Mouse (Mus musculus): ENCODE data around the gene Flt1. TPM values are rescaled to one million over a fixed set of nuclear protein-coding genes. Genes with fewer than 3 reads are reported as not detected.

The Flt1 gene
- 23.4 and 25.8 TPM in 2 replicates for polyA plus RNA-seq (2011; ENCODE audit: insufficient read depth, insufficient read length, low read depth, missing spikeins)

DNA sequence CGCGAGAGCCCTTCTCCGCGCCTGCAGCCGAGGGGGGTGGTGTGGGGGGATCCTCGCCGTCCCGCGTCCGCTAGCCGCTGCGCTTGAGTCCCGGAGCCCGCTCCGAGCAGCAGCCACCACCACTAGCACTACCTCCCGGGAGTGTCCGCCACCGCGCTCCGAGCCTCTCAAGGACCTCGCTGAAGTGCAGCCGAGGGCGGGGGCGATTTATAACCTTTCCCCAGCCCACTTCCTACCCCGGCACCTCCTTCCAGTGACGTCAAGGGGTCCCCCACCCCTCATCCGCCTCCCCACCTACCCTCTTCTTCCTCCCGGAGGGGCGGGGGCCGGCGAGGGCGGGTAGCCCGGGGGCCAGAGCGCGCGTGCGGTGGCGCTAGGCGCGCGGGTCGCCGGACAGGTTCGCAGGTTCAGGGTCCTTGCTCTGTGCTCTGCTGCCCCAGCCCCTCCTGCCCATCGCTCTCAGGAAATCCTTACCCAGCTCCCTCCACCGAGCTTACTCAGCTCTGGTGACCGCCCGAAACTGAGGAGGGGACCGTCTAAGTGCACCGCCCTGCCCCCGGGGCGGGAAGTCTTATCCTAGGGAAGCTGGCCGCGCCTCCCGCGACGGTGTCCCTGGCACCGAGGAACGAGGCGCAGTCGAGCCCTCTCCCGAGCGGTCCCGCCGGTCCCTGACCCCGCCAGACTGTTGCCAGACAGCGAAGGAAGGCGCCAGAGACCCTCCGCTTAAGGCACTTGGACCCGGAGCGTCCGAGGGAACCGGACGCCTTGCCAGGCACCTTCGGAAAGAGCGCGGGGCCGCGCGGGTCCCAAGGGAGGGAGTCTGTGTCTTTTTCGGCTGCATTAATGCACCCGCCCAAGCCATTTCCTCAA, at the start of gene Flt1:
TSS of gene Flt1 (minus strand) at position 181 of the 870 bp plus-strand sequence.
- TF ChIP-seq EP300 (IDR thresholded peaks at IDR 0.05; ENCODE audit: insufficient read depth, low read depth, low read length): no peak
- TF ChIP-seq POLR2A (IDR thresholded peaks at IDR 0.05; ENCODE audit: insufficient read depth, low read length): no peak
- no peak for TF ChIP-seq CTCF (IDR thresholded peaks at IDR 0.05; ENCODE audit: low read depth, low read length)
- no peaks in the 10 kb centered on the region for H3K36me3 ChIP-seq (ENCODE audit: control insufficient read depth, insufficient read depth, low read length, poor library complexity, severe bottlenecking)
- no peaks in the 10 kb centered on the region for H3K4me1 ChIP-seq (ENCODE audit: control insufficient read depth, insufficient read depth, low read length)
- H3K27ac ChIP-seq (ENCODE audit: insufficient read depth, low read length): no peak within 1 kb of the TSS
- H3K9ac ChIP-seq (ENCODE audit: low read depth, poor library complexity, severe bottlenecking): peak within 1 kb of the TSS; percentile 21
- peaks cover 34% of the 10 kb centered on the region for H3K27me3 ChIP-seq (ENCODE audit: control insufficient read depth, insufficient read depth, low read length, poor library complexity, severe bottlenecking)
- H3K9me3 ChIP-seq (replicated peaks; ENCODE audit: control insufficient read depth, insufficient read depth, low read length, poor library complexity, severe bottlenecking): no peaks in the 10 kb centered on the region
- peak within 1 kb of the TSS; percentile 62 for H3K4me3 ChIP-seq (ENCODE audit: low read depth, low read length)

DNA sequence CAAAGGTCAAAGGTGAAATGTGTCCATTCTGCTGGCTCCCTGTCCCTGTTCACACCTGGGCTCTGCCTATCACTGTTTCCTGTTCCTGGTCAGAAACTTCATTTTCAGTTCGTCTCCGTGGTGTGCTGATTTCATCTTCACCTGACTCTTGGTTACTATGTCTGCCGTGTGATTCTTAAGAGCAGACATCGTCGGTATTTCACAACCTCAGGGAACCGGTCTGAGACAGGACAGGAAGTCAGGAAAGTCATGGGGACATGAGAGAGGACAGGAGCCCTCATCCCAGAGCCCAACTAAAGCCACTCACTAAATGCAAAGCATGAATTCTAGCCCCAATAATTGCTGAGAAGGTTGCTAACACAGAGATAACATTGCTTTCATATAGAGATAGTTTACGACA, 49.4 kb upstream of the Flt1 start:
- no peak overlapping the region for H3K27ac ChIP-seq (ENCODE audit: insufficient read depth, low read length)
- no peak for TF ChIP-seq EP300 (IDR thresholded peaks at IDR 0.05; ENCODE audit: insufficient read depth, low read depth, low read length)
- TF ChIP-seq CTCF (IDR thresholded peaks at IDR 0.05; ENCODE audit: low read depth, low read length): no peak
- TF ChIP-seq POLR2A (IDR thresholded peaks at IDR 0.05; ENCODE audit: insufficient read depth, low read length): no peak
- H3K4me1 ChIP-seq (ENCODE audit: control insufficient read depth, insufficient read depth, low read length): no peaks in the 10 kb centered on the region
- H3K4me3 ChIP-seq (ENCODE audit: low read depth, low read length): no peak overlapping the region
- H3K9me3 ChIP-seq (replicated peaks; ENCODE audit: control insufficient read depth, insufficient read depth, low read length, poor library complexity, severe bottlenecking): peaks cover 4% of the 10 kb centered on the region; the same call in 1 of the 2 replicates
- no peak overlapping the region for H3K9ac ChIP-seq (ENCODE audit: low read depth, poor library complexity, severe bottlenecking)
- H3K36me3 ChIP-seq (ENCODE audit: control insufficient read depth, insufficient read depth, low read length, poor library complexity, severe bottlenecking): no peaks in the 10 kb centered on the region
- no peaks in the 10 kb centered on the region for H3K27me3 ChIP-seq (ENCODE audit: control insufficient read depth, insufficient read depth, low read length, poor library complexity, severe bottlenecking)

DNA sequence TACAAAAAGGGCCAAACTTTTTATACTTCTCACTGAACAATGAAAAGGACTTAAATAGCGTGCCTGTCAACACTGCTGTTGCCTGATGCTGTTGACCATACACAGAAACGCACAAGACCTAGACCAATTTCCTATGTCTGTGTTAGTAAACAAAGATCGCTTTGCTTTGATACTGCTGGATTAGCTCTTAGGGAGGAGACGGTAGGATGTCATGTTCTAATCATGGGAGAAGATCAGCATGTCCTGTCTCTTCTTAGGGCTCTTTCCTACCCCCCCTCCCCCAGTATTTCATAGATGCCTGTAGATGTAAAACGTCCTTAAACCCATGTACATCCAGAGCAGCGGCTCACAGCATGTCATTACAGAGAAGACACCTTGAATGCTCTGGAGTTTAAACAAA, 44.1 kb upstream of the Flt1 start:
- no peak for TF ChIP-seq EP300 (IDR thresholded peaks at IDR 0.05; ENCODE audit: insufficient read depth, low read depth, low read length)
- TF ChIP-seq POLR2A (IDR thresholded peaks at IDR 0.05; ENCODE audit: insufficient read depth, low read length): no peak
- no peak for TF ChIP-seq CTCF (IDR thresholded peaks at IDR 0.05; ENCODE audit: low read depth, low read length)
- no peak overlapping the region for H3K9ac ChIP-seq (ENCODE audit: low read depth, poor library complexity, severe bottlenecking)
- H3K4me3 ChIP-seq (ENCODE audit: low read depth, low read length): no peak overlapping the region

DNA sequence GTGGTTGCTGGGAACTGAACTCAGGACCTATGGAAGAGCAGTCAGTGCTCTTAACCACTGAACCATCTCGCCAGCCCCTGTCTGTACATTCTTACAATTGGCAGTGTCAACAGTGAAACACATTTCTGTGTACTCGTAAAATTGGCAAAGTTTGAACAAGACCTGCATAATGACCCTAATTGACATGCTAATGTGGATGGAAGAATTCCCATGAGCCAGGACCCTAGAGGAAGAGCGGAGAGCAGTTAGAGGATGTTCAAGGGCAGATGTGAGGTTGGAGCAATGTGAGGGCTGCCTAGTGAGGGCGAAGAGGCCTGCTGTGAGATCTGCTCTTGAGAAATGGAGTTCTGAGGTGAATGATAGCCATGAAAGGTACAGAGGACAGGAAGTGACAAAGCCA, 38.2 kb upstream of the Flt1 start:
- Histone ChIP-seq H3K4me3 (ENCODE audit: low read depth, low read length) (no peak overlapping the region), H3K4me1 (ENCODE audit: control insufficient read depth, insufficient read depth, low read length) (peaks cover 9% of the 10 kb centered on the region), H3K9me3 (replicated peaks; ENCODE audit: control insufficient read depth, insufficient read depth, low read length, poor library complexity, severe bottlenecking) (no peaks in the 10 kb centered on the region), H3K9ac (ENCODE audit: low read depth, poor library complexity, severe bottlenecking) (no peak overlapping the region), H3K27me3 (ENCODE audit: control insufficient read depth, insufficient read depth, low read length, poor library complexity, severe bottlenecking) (no peaks in the 10 kb centered on the region), H3K36me3 (ENCODE audit: control insufficient read depth, insufficient read depth, low read length, poor library complexity, severe bottlenecking) (no peaks in the 10 kb centered on the region), H3K27ac (ENCODE audit: insufficient read depth, low read length) (no peak overlapping the region)
- TF ChIP-seq POLR2A (IDR thresholded peaks at IDR 0.05; ENCODE audit: insufficient read depth, low read length) (no peak), EP300 (IDR thresholded peaks at IDR 0.05; ENCODE audit: insufficient read depth, low read depth, low read length) (0 out of 2 replicates have a peak, but pooled peaks have one; percentile 10)

More for the DNA sequence above, 44.1 kb upstream of the Flt1 start:
- no peaks in the 10 kb centered on the region for H3K36me3 ChIP-seq (ENCODE audit: control insufficient read depth, insufficient read depth, low read length, poor library complexity, severe bottlenecking)
- H3K27me3 ChIP-seq (ENCODE audit: control insufficient read depth, insufficient read depth, low read length, poor library complexity, severe bottlenecking): no peaks in the 10 kb centered on the region
- no peak overlapping the region for H3K27ac ChIP-seq (ENCODE audit: insufficient read depth, low read length)
- H3K9me3 ChIP-seq (replicated peaks; ENCODE audit: control insufficient read depth, insufficient read depth, low read length, poor library complexity, severe bottlenecking): peaks cover 4% of the 10 kb centered on the region; the same call in 1 of the 2 replicates
- peaks cover 3% of the 10 kb centered on the region for H3K4me1 ChIP-seq (ENCODE audit: control insufficient read depth, insufficient read depth, low read length)

DNA sequence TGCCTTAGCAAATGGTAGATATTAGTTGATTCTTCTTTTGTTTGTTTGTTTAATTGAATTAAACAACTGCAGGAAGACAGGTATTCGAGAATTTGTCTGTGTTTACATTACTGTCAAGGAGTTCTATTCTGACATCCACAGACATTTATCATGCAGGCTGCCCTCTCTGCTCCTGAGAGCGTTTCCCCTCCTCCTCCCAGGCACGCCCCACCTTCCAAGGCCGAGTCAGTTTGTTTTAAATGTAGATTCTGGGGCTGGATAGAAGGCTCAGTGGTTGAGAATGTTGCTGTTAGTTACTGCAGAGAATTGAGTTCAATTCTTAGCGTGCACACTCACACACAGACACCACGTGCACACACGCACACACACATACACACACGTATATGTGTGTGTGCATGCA, 36.2 kb upstream of the Flt1 start:
- H3K9ac ChIP-seq (ENCODE audit: low read depth, poor library complexity, severe bottlenecking): no peak overlapping the region
- H3K4me3 ChIP-seq (ENCODE audit: low read depth, low read length): no peak overlapping the region
- peaks cover 11% of the 10 kb centered on the region for H3K4me1 ChIP-seq (ENCODE audit: control insufficient read depth, insufficient read depth, low read length)
- peak; percentile 95 for TF ChIP-seq EP300 (IDR thresholded peaks at IDR 0.05; ENCODE audit: insufficient read depth, low read depth, low read length)
- no peak for TF ChIP-seq POLR2A (IDR thresholded peaks at IDR 0.05; ENCODE audit: insufficient read depth, low read length)
- no peaks in the 10 kb centered on the region for H3K36me3 ChIP-seq (ENCODE audit: control insufficient read depth, insufficient read depth, low read length, poor library complexity, severe bottlenecking)
- peak overlapping the region; percentile 95 for H3K27ac ChIP-seq (ENCODE audit: insufficient read depth, low read length)
- no peaks in the 10 kb centered on the region for H3K9me3 ChIP-seq (replicated peaks; ENCODE audit: control insufficient read depth, insufficient read depth, low read length, poor library complexity, severe bottlenecking)
- no peaks in the 10 kb centered on the region for H3K27me3 ChIP-seq (ENCODE audit: control insufficient read depth, insufficient read depth, low read length, poor library complexity, severe bottlenecking)

DNA sequence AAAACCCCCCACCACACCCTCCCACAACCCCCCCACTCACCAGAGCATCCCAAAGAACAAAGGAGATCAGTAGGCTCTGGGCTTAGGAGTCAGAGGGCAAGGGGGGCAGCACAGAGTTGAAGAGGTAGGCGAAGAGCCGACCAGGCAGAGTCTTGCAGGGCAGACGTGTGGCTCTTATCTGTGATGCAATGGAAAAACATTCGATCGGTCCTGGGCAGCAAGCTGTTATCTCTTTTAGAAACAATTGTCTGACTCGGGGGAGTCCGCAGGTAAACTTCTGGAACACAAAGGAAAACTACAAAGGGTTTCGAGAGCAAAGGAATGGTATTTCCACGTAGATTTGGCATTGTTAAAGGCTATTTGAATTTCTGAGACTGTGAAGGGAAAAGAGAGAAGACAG, 35.5 kb upstream of the Flt1 start:
- no peaks in the 10 kb centered on the region for H3K27me3 ChIP-seq (ENCODE audit: control insufficient read depth, insufficient read depth, low read length, poor library complexity, severe bottlenecking)
- H3K4me1 ChIP-seq (ENCODE audit: control insufficient read depth, insufficient read depth, low read length): peaks cover 11% of the 10 kb centered on the region
- no peaks in the 10 kb centered on the region for H3K36me3 ChIP-seq (ENCODE audit: control insufficient read depth, insufficient read depth, low read length, poor library complexity, severe bottlenecking)
- H3K27ac ChIP-seq (ENCODE audit: insufficient read depth, low read length): peak overlapping the region; percentile 95
- no peak overlapping the region for H3K4me3 ChIP-seq (ENCODE audit: low read depth, low read length)
- no peaks in the 10 kb centered on the region for H3K9me3 ChIP-seq (replicated peaks; ENCODE audit: control insufficient read depth, insufficient read depth, low read length, poor library complexity, severe bottlenecking)
- peak; percentile 21; the same call in 1 of the 2 replicates for TF ChIP-seq EP300 (IDR thresholded peaks at IDR 0.05; ENCODE audit: insufficient read depth, low read depth, low read length)
- no peak for TF ChIP-seq POLR2A (IDR thresholded peaks at IDR 0.05; ENCODE audit: insufficient read depth, low read length)
- TF ChIP-seq CTCF (IDR thresholded peaks at IDR 0.05; ENCODE audit: low read depth, low read length): no peak
- H3K9ac ChIP-seq (ENCODE audit: low read depth, poor library complexity, severe bottlenecking): no peak overlapping the region
